Mouse (Mus musculus) c-Kit-positive CD71-positive TER-119-negative erythroid progenitor cells, embryonic 14.5 days (primary cell): Measurements from ENCODE around the gene Fam129b.
A peak's percentile ranks its signal among the peaks of the same experiment; 100 is the strongest.
"Not testable (repeated sequence)": the region's sequence is repeated elsewhere in the genome, so short reads cannot be mapped to it uniquely, and the experiment has no call there.

Experiments
- DNase-seq: peaks from one replicate; pipeline ENCODE4 v3.0.0-alpha.2; 2013; ENCODE audit warnings: low read depth

Fam129b gene

DNA sequence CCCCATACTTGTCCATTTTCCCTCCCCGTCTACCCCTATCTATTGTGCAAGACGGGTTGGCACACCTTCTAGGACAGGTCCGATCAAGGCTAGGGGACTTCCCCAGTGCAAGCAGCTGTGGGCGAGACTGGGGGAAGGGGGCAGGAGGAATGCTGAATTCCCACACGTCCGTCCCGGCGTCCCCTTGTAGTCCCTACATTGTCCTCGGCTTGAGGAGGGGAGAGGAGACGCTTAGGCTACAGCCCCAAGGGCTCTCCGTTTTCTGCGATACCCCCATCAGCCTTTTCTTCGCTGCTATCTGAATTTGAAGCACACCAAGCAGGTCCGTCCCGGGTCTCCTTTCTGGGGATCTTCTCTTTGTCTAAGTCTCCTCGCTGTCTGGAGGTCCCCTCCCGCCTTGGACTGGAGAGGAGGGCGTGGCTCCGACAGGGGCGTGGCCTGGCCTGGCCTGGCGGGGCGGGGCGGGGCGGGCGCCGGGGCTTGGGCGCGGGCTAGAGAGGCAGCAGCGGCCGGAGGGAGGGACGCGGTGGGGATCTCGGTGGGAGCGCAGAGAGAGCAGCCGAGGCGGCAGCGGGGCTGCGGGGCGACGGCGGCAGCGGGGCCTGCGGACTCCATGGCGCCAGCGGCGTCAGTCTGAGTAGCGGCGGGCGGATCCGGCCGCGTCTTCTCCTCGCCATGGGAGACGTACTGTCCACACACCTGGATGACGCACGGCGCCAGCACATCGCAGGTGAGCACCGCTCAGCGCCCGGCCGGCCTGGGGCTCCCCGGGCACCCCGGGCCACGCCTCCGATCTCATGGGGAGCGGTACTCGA is at the start of gene Fam129b:
Gene Fam129b, plus strand, starts transcription at position 440 of the 815 bp plus-strand sequence.
- DNase-seq: peak; percentile 63

DNA sequence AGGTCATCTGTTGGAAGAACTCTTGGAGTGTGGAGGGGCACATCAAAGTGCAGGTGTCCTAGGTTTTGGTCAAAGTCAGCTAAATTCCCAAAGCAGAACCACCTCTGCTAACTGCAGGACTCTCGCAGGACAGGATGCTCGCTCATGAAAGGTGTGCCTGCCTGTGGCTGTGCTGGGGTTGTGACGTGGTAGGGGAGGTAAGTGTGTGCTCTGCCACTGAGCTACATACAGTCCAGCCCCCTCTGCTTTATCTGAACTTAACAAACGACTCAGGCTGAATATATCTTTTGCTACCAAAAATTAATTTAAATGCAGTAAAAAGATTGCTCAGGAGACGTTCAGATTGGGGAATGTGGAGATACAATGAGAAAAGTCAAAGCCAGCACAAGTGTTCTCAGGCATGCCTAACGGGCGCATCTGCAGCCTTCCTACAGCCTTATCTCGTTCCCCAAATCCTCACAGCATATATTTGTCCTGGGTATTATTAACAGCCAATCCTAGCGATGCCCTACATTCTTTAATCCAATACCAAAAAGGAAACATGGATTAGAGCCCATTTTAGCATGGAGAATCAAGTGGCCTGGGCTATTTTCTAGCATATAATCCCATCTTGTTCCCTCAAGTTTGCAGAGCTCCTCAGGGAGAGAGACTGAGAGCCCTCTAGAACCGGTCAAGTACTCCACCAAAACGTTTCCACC is 46.8 kb upstream of the Fam129b start:
- peak; percentile 7 for DNase-seq

GRCm38 (mm10) chr2:32834496-32834895 is 41.4 kb upstream of the Fam129b start:
- DNase-seq: no peak

GRCm38 (mm10) chr2:32835588-32835987 is 40.3 kb upstream of the Fam129b start:
- no peak for DNase-seq

DNA sequence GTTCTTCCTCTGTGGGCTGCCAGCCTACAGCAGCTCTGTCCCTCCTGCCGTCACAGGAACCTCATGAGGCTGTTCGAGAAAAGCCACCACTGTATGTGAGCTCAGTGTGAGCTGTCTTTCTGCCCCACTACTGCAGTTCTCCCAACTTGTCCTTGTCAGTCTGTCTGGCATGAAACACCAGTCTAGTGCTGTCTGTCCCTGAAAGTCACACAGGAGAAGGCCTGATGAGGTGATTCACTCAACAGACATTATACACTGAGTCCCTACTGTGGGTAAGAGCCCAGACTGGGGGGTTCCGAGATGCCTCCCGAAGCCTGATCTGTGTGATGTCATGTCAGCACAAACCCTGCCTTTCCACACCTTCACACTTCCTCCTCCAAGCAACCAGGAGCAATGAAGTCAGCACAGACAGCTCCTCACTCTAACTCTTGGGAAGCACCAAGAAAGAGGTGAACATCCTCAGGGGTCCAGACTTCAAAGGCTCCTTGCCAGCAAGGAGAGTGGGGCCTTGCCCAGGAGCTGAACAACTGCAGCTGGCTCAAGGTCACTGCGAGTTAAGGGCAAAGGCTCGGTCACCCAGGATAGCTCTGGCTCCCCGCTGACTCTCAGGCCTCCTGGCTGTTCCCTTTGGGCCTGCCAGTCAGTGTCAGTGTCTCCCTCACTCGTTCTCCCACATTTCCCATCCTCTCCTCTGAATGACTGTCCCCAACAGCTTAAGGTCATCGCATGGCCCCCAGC is 37.6 kb upstream of the Fam129b start:
- DNase-seq: no peak

- no peak for DNase-seq
Observed at GRCm38 (mm10) chr2:32839261-32839660, 36.7 kb upstream of the Fam129b start.

GRCm38 (mm10) chr2:32841099-32841498 is 34.8 kb upstream of the Fam129b start:
- no peak for DNase-seq

- peak; percentile 34 for DNase-seq
Observed at GRCm38 (mm10) chr2:32842558-32842957, 33.4 kb upstream of the Fam129b start.

DNA sequence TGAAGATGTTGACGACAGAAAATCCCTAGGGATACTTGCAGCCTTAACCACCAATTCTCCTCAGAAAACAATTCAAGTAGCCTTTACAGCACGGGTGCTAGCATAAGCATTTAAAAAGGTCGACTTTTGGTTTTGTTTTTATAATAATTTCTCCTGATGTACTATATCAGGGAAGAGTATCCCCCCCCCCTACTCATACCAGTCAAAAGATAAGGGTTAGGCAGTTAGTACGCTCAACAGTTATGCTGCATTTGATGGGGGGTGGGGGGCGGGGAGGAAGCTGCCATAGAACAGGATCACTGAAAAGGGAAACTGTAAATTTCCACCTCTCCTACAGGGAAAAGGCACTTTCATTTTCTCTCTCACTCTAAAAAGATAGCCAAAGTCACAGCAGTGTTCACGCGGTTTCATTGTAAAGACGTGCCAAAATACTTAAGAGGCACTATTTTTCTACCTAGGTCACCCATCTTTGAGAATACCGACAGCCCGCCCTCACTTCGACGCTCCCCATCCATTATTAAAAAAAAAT is 30.3 kb upstream of the Fam129b start:
- no peak for DNase-seq

DNA sequence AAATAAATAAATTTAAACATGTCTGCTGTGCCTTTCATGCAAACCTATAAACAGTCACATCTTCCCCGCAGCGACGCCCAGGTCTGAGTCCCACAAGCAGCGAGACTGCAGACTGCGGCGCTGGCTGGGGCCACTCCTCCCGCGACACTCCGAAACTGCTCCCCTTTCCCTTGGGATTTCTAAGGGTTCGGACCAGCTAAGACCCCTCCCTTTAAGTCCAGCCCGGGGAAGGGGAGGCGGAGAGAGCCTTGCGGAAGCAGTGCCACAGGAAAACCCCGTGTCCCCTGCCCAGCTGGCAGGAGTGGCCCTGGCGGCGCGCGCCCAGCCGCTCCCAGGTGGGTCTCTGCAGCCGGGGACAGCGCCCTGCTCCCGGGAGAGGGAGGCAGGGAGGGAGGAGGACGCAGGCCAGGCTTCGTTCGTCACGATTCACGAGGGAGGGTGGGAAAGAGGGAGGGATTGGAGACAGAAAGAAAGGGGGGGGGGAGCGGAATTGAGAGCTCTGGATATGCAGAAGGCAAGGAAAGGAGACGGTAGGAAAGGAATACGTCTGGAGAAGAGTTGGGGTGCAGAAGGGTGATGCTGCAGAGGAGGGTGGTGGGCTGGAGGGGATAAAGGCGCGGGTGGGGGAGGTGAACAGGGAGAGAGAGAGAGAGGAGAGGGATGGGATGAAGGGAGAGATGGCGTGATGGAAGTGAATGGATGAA is 29.7 kb upstream of the Fam129b start:
- DNase-seq: peak; percentile 14

DNA sequence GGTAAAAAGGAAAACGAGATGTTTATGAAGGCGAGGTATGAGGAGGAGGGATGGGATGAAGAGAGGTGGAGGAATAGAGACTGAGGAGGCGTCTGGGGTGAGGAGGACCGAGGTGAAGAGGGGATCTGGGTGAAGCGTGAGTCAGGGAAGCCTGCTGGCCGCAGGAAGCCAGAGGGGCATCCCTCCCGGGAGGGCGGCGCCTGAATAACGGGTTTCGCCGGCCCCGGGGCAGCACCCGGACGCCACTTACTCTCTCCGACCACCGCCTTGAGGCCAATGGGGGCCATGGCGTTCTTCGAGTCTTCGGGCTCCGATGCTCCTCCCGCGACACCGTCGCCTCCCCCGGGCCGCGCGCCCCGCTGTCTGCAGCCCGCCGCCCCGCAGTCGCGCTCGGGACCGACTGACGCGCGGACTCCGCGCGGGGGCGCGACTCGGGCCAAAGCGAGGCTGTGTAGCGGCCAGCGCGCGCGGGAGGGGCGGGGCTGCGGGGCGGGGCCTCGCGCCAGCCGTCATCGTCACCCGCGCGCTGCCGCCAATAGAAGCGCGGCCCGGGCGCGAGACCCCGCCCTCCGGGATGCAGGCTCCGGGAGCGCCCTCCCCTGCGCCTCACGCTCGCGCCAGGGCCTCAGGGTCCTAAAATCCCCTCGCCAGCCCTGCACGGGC is 29.0 kb upstream of the Fam129b start, which contains the start of gene Stxbp1:
Gene Stxbp1, minus strand, starts transcription at position 441 of the 663 bp plus-strand sequence.
- peak; percentile 74 for DNase-seq

DNA sequence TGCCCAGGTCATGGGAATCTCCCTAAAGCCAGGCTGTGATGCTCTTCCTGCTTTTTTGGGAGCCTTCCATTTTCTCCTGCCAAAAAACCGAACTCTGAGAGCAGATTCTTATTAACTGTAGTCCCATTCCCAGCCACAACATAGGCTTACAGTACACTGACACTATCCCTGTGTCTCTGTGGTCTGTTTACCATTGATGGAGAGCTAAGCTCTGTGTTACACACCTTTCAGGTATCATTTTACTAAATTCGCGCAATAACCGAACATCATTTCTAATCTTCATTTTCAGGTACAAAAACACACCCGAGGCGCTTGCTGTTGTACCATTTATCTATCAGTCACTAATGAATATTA is 28.5 kb upstream of the Fam129b start:
- DNase-seq: no peak

GRCm38 (mm10) chr2:32852156-32852555 is 23.8 kb upstream of the Fam129b start:
- no peak for DNase-seq

DNA sequence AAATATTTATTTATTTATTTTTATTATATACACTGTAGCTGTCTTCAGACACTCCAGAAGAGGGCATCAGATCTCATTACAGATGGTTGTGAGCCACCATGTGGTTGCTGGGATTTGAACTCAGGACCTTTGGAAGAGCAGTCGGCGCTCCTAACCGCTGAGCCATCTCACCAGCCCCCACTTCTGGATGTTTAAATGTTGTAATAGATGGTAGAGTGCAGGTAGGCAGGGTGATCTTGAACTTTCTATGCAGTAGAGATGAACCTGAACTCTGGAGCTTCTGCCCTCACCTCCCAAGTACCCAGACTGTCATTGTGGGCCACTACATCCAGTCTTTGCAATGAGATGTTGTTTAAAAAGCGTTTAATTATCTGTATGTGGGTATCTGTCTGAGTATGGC is 22.2 kb upstream of the Fam129b start:
- DNase-seq: not testable (repeated sequence)

DNA sequence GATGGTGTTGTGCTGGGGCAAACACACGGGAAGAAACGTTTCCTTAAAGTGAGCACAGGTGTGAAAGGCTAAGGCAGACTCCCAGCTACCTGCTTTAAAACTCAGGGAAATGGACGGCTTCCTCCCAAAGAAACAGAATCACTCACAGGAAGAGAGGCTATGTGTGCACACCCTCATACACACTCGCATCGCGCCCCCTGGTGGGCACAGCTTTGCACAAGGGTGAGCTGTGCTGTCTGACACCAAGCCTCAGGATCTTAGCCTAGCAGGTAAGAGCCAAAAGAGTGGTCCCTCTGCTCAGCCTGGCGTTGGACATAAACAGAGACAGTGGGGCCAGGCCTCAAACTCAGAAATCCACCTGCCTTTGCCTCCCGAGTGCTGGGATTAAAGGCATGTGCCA is 21.7 kb upstream of the Fam129b start:
- DNase-seq: peak; percentile 59

GRCm38 (mm10) chr2:32855046-32855785 is 20.7 kb upstream of the Fam129b start:
- no peak for DNase-seq

GRCm38 (mm10) chr2:32855790-32856465 is 20.0 kb upstream of the Fam129b start:
- DNase-seq: no peak

DNA sequence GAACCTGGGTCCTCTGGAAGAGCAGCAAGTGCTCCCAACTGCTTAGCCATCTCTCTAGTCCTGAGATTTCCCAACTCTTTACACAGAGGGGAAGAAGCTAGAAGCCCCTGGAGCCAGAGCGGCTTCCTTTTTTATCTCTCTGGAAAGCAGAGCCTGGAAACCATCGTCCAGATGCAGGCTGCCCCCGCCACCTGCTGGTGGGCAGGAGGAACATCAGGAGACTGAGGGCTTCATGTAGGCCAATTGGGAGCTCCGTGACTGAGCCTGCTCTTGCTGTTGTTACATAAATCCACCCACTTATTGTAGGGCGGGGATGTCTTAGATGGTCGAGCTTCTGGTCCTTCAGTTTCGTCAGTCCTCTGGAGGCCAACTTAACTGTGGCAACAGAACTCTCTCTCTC is 18.3 kb upstream of the Fam129b start:
- DNase-seq: peak; percentile 71

- no peak for DNase-seq
Observed at GRCm38 (mm10) chr2:32859010-32859621, 16.8 kb upstream of the Fam129b start.

DNA sequence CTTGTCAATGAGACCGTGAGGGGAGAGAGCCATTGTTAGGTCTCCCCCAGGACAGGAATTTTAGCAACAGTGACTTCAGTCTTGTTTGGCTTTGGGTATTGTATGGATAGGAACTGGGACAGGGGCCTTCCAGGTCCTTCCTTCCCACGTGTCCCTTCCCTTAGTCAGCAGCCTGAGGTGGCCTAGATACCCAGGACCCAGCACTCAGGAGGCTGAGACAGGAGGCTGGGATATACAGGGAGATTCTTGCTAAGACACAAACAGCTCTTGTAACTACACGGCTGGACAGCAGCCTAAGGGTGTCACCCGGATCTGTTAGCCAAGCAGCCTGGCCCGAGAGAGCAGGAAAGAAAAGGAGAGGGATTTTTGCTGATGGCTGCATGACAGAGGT is 16.3 kb upstream of the Fam129b start:
- DNase-seq: no peak
